Mouse (Mus musculus): ENCODE data around the gene Pced1b.

DNA sequence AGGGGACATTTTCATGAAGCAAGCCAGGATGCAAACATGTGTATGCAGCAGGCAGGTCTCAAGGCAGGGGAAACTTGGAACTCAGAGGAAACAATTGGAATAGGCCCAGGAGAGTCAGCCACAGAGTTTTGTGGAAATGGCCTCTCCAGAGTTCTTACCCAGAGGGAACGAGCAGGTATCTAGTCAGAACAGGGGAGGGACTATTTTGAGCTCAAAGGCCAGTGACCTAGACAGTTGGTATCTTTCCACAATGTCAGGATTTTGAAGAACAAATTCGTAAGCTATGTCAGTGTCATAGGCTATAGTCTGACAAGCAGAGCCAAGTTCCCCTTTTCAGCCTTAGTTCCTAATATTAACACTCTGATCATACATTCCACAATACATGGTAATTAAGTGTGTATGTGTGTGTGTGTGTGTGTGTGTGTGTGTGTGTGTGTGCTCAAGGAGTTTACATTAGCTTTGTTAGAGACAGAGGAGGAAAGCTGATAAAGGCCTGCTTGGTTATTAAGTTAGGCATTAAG lies 168.6 kb downstream of the Pced1b start:
- TF ChIP-seq POLR2A (IDR thresholded peaks at IDR 0.05; ENCODE audit: borderline replicate concordance, extremely low read depth, low read depth, low read length) (no peak), CTCF (IDR thresholded peaks at IDR 0.05; ENCODE audit: insufficient read depth, low read length) (no peak)
